Mouse (Mus musculus): ENCODE measurements around the gene Ltbr. TPM values are rescaled to one million over a fixed set of nuclear protein-coding genes. Genes with fewer than 3 reads are reported as not detected.
"Not testable (repeated sequence)": the region's sequence is repeated elsewhere in the genome, so short reads cannot be mapped to it uniquely, and the experiment has no call there.

The Ltbr gene
- polyA plus RNA-seq, 1 experiment from 2014 or later = 22.7 TPM

- no peak for DNase-seq (ENCODE audit: low spot score)
- H3K9me3 ChIP-seq = no peaks in the 10 kb centered on the region
- no peak overlapping the region for H3K4me3 ChIP-seq
- H3K27me3 ChIP-seq (ENCODE audit: insufficient read depth, poor library complexity, severe bottlenecking) = peaks cover 74% of the 10 kb centered on the region
- peaks cover 22% of the 10 kb centered on the region for H3K4me1 ChIP-seq (replicated peaks)
- H3K36me3 ChIP-seq = no peaks in the 10 kb centered on the region
- H3K27ac ChIP-seq = no peak overlapping the region
- 68% methylated on average over 15 of the region's 15 CpGs for WGBS
Measured at GRCm38 (mm10) chr6:125318981-125319918, 5.6 kb upstream of the Ltbr start.

- 87% methylated on average over 7 of the region's 7 CpGs for WGBS
- H3K9me3 ChIP-seq = no peaks in the 10 kb centered on the region
- H3K27ac ChIP-seq = no peak overlapping the region
- no peak overlapping the region for H3K4me3 ChIP-seq
- H3K27me3 ChIP-seq (ENCODE audit: insufficient read depth, poor library complexity, severe bottlenecking) = peaks cover 71% of the 10 kb centered on the region
- no peak for DNase-seq (ENCODE audit: low spot score)
- peaks cover 40% of the 10 kb centered on the region for H3K4me1 ChIP-seq (replicated peaks)
- 0 out of 2 replicates have a peak, but pooled peaks cover under 1% of the 10 kb centered on the region for H3K36me3 ChIP-seq
Measured at GRCm38 (mm10) chr6:125317077-125317476, 3.4 kb upstream of the Ltbr start.

- DNase-seq (ENCODE audit: low spot score) = no peak
- 81% methylated on average over 6 of the region's 6 CpGs for WGBS
- Histone ChIP-seq H3K9me3 (no peaks in the 10 kb centered on the region), H3K36me3 (peaks cover 4% of the 10 kb centered on the region; the same call in 1 of the 2 replicates), H3K27ac (0 out of 2 replicates have a peak overlapping the region, but pooled peaks have one; percentile 92), H3K4me1 (replicated peaks) (peaks cover 35% of the 10 kb centered on the region), H3K27me3 (ENCODE audit: insufficient read depth, poor library complexity, severe bottlenecking) (peaks cover 51% of the 10 kb centered on the region), H3K4me3 (no peak overlapping the region)
Measured at GRCm38 (mm10) chr6:125314746-125315145, 1.1 kb upstream of the Ltbr start.

GRCm38 (mm10) chr6:125314231-125314563 is 512 bp upstream of the Ltbr start:
- WGBS = 59% methylated on average over 7 of the region's 7 CpGs
- peak overlapping the region; percentile 92 for H3K27ac ChIP-seq

GRCm38 (mm10) chr6:125312581-125313355 is 917 bp downstream of the Ltbr start:
- Histone ChIP-seq H3K27ac (peak overlapping the region; percentile 92), H3K9me3 (no peaks in the 10 kb centered on the region), H3K27me3 (ENCODE audit: insufficient read depth, poor library complexity, severe bottlenecking) (peaks cover 33% of the 10 kb centered on the region), H3K4me1 (replicated peaks) (peaks cover 47% of the 10 kb centered on the region), H3K4me3 (peak overlapping the region; percentile 58), H3K36me3 (peaks cover 6% of the 10 kb centered on the region)
- 64% methylated on average over 22 of the region's 22 CpGs for WGBS
- DNase-seq (ENCODE audit: low spot score) = peak; percentile 17

More at GRCm38 (mm10) chr6:125314231-125314563, 512 bp upstream of the Ltbr start:
- peak overlapping the region; percentile 58 for H3K4me3 ChIP-seq
- H3K27me3 ChIP-seq (ENCODE audit: insufficient read depth, poor library complexity, severe bottlenecking) = peaks cover 45% of the 10 kb centered on the region
- H3K36me3 ChIP-seq = peaks cover 4% of the 10 kb centered on the region; the same call in 1 of the 2 replicates
- H3K9me3 ChIP-seq = no peaks in the 10 kb centered on the region
- peaks cover 41% of the 10 kb centered on the region for H3K4me1 ChIP-seq (replicated peaks)
- no peak for DNase-seq (ENCODE audit: low spot score)

- 85% methylated on average over 9 of the region's 9 CpGs for WGBS
- H3K36me3 ChIP-seq = peaks cover 9% of the 10 kb centered on the region
- H3K4me1 ChIP-seq (replicated peaks) = peaks cover 47% of the 10 kb centered on the region
- H3K4me3 ChIP-seq = peak overlapping the region; percentile 58
- no peaks in the 10 kb centered on the region for H3K9me3 ChIP-seq
- peaks cover 33% of the 10 kb centered on the region for H3K27me3 ChIP-seq (ENCODE audit: insufficient read depth, poor library complexity, severe bottlenecking)
- no peak for DNase-seq (ENCODE audit: low spot score)
- no peak overlapping the region for H3K27ac ChIP-seq
Measured at GRCm38 (mm10) chr6:125312171-125312570, 1.5 kb downstream of the Ltbr start.

GRCm38 (mm10) chr6:125309406-125309805 is 4.3 kb downstream of the Ltbr start:
- 33% methylated on average over 5 of the region's 5 CpGs for WGBS
- peaks cover 44% of the 10 kb centered on the region for H3K4me1 ChIP-seq (replicated peaks)
- peaks cover 3% of the 10 kb centered on the region; the same call in 1 of the 2 replicates for H3K9me3 ChIP-seq
- DNase-seq (ENCODE audit: low spot score) = no peak
- H3K27ac ChIP-seq = peak overlapping the region; percentile 13
- H3K36me3 ChIP-seq = peaks cover 17% of the 10 kb centered on the region
- peaks cover 23% of the 10 kb centered on the region for H3K27me3 ChIP-seq (ENCODE audit: insufficient read depth, poor library complexity, severe bottlenecking)
- no peak overlapping the region for H3K4me3 ChIP-seq

GRCm38 (mm10) chr6:125308921-125309320 is 4.8 kb downstream of the Ltbr start:
- peak; percentile 50 for DNase-seq (ENCODE audit: low spot score)
- Histone ChIP-seq H3K4me1 (replicated peaks) (peaks cover 39% of the 10 kb centered on the region), H3K36me3 (peaks cover 17% of the 10 kb centered on the region), H3K9me3 (peaks cover 3% of the 10 kb centered on the region; the same call in 1 of the 2 replicates), H3K4me3 (no peak overlapping the region; the same call in 1 of the 2 replicates), H3K27me3 (ENCODE audit: insufficient read depth, poor library complexity, severe bottlenecking) (peaks cover 19% of the 10 kb centered on the region), H3K27ac (peak overlapping the region; percentile 59; the same call in 1 of the 2 replicates)
- 9% methylated on average over 13 of the region's 13 CpGs for WGBS

- Histone ChIP-seq H3K4me3 (no peak overlapping the region), H3K36me3 (peaks cover 16% of the 10 kb centered on the region), H3K27me3 (ENCODE audit: insufficient read depth, poor library complexity, severe bottlenecking) (peaks cover 3% of the 10 kb centered on the region), H3K27ac (no peak overlapping the region), H3K9me3 (peaks cover 3% of the 10 kb centered on the region; the same call in 1 of the 2 replicates), H3K4me1 (replicated peaks) (peaks cover 20% of the 10 kb centered on the region)
- DNase-seq (ENCODE audit: low spot score) = no peak
- 93% methylated on average over 5 of the region's 5 CpGs for WGBS
Measured at GRCm38 (mm10) chr6:125307091-125307490, 6.6 kb downstream of the Ltbr start.

- Histone ChIP-seq H3K4me3 (no peak overlapping the region), H3K4me1 (replicated peaks) (peaks cover 14% of the 10 kb centered on the region), H3K27ac (no peak overlapping the region), H3K36me3 (peaks cover 13% of the 10 kb centered on the region), H3K27me3 (ENCODE audit: insufficient read depth, poor library complexity, severe bottlenecking) (no peaks in the 10 kb centered on the region), H3K9me3 (peaks cover 3% of the 10 kb centered on the region; the same call in 1 of the 2 replicates)
- DNase-seq (ENCODE audit: low spot score) = no peak
- whole genome bisulfite sequencing = 91% methylated on average over 6 of the region's 6 CpGs
Measured at GRCm38 (mm10) chr6:125305465-125305864, 8.2 kb downstream of the Ltbr start.

GRCm38 (mm10) chr6:125304408-125304807 is 9.3 kb downstream of the Ltbr start:
- H3K36me3 ChIP-seq = peaks cover 13% of the 10 kb centered on the region
- WGBS = 89% methylated on average over 7 of the region's 7 CpGs
- H3K27me3 ChIP-seq (ENCODE audit: insufficient read depth, poor library complexity, severe bottlenecking); H3K4me1 ChIP-seq (replicated peaks); DNase-seq (ENCODE audit: low spot score); H3K4me3 ChIP-seq; H3K9me3 ChIP-seq; H3K27ac ChIP-seq: not testable (repeated sequence)

GRCm38 (mm10) chr6:125303242-125303641 is 10.4 kb downstream of the Ltbr start:
- 90% methylated on average over 4 of the region's 4 CpGs for WGBS
- no peaks in the 10 kb centered on the region for H3K27me3 ChIP-seq (ENCODE audit: insufficient read depth, poor library complexity, severe bottlenecking)

More at GRCm38 (mm10) chr6:125303242-125303641, 10.4 kb downstream of the Ltbr start:
- Histone ChIP-seq H3K9me3 (peaks cover 3% of the 10 kb centered on the region; the same call in 1 of the 2 replicates), H3K4me1 (replicated peaks) (no peaks in the 10 kb centered on the region), H3K4me3 (no peak overlapping the region), H3K27ac (no peak overlapping the region), H3K36me3 (peaks cover 13% of the 10 kb centered on the region)
- DNase-seq (ENCODE audit: low spot score) = no peak
